Mouse (Mus musculus) gastrocnemius, postnatal 14 days (tissue): ENCODE data around the gene Ift88. TPM values are rescaled to one million over a fixed set of nuclear protein-coding genes. Genes with fewer than 3 reads are reported as not detected.

Source experiments
- DNase-seq: peaks from one replicate; pipeline ENCODE4 v3.0.0; 2021; ENCODE audit warnings: mixed read lengths
- intact Hi-C: fragments of 180-260 bp; cut with DNase I; formaldehyde crosslinking; loops from one replicate; pipeline ENCODE4 v1.15.1; 2025; ENCODE audit warnings: low total_unique reads
- total RNA-seq, 2 experiments: library from RNA; stranded (reverse); gene quantifications; 2 replicates each; pipeline ENCODE4 v1.2.3; 2021

Gene Ift88
- total RNA-seq, 2 experiments from 2014 or later: 3.3 to 4.6 TPM

- DNase-seq: no peak
- intact Hi-C loops: loop anchor here (10.0 kb wide), 1 partner anchor 102 kb away; the partner anchor contains the start of gene Ift88
Measured at GRCm38 (mm10) chr14:57527122-57527521, 103.3 kb downstream of the Ift88 start.

- intact Hi-C loops: loop anchor here (10.0 kb wide), 1 partner anchor 103 kb away; the partner anchor contains the start of gene Ift88
- no peak for DNase-seq
Measured at GRCm38 (mm10) chr14:57527598-57527997, 103.7 kb downstream of the Ift88 start.

- peak; percentile 54 for DNase-seq
- intact Hi-C loops: loop anchor here (10.0 kb wide), 1 partner anchor 104 kb away; the partner anchor contains the start of gene Ift88
Measured at GRCm38 (mm10) chr14:57529086-57529785, 105.4 kb downstream of the Ift88 start.

- intact Hi-C loops: loop anchor here (10.0 kb wide), 1 partner anchor 105 kb away; the partner anchor contains the start of gene Ift88
- DNase-seq: no peak
Measured at GRCm38 (mm10) chr14:57529786-57530515, 106.1 kb downstream of the Ift88 start.

GRCm38 (mm10) chr14:57532577-57532976 lies 108.7 kb downstream of the Ift88 start:
- DNase-seq: no peak
- intact Hi-C loops: no loop called here

GRCm38 (mm10) chr14:57533214-57533613 lies 109.4 kb downstream of the Ift88 start:
- DNase-seq: peak; percentile 69

GRCm38 (mm10) chr14:57533841-57534240 lies 110.0 kb downstream of the Ift88 start:
- no peak for DNase-seq
- intact Hi-C loops: no loop called here

More at GRCm38 (mm10) chr14:57533214-57533613, 109.4 kb downstream of the Ift88 start:
- intact Hi-C loops: no loop called here

- DNase-seq: no peak
Measured at GRCm38 (mm10) chr14:57534346-57534745, 110.5 kb downstream of the Ift88 start.

GRCm38 (mm10) chr14:57534961-57535360 lies 111.1 kb downstream of the Ift88 start:
- intact Hi-C loops: loop anchor here (5.0 kb wide), 1 partner anchor 82 kb away; no protein-coding TSS in a partner anchor
- DNase-seq: peak; percentile 82

More at GRCm38 (mm10) chr14:57534346-57534745, 110.5 kb downstream of the Ift88 start:
- intact Hi-C loops: no loop called here

GRCm38 (mm10) chr14:57535646-57536045 lies 111.8 kb downstream of the Ift88 start:
- DNase-seq: no peak

GRCm38 (mm10) chr14:57536820-57537219 lies 113.0 kb downstream of the Ift88 start:
- intact Hi-C loops: loop anchor here (5.0 kb wide), 1 partner anchor 80 kb away; no protein-coding TSS in a partner anchor
- no peak for DNase-seq

More at GRCm38 (mm10) chr14:57535646-57536045, 111.8 kb downstream of the Ift88 start:
- intact Hi-C loops: loop anchor here (5.0 kb wide), 1 partner anchor 82 kb away; no protein-coding TSS in a partner anchor

- DNase-seq: peak; percentile 23
- intact Hi-C loops: loop anchor here (5.0 kb wide), 1 partner anchor 80 kb away; no protein-coding TSS in a partner anchor
Measured at GRCm38 (mm10) chr14:57537261-57538015, 113.6 kb downstream of the Ift88 start.

GRCm38 (mm10) chr14:57540683-57541082 lies 116.8 kb downstream of the Ift88 start:
- intact Hi-C loops: no loop called here

GRCm38 (mm10) chr14:57542231-57542630 lies 118.4 kb downstream of the Ift88 start:
- DNase-seq: no peak
- intact Hi-C loops: no loop called here

More at GRCm38 (mm10) chr14:57540683-57541082, 116.8 kb downstream of the Ift88 start:
- no peak for DNase-seq

- intact Hi-C loops: no loop called here
- no peak for DNase-seq
Measured at GRCm38 (mm10) chr14:57543420-57544039, 119.7 kb downstream of the Ift88 start.

- no peak for DNase-seq
- intact Hi-C loops: no loop called here
Measured at GRCm38 (mm10) chr14:57545526-57545925, 121.7 kb downstream of the Ift88 start.

- intact Hi-C loops: no loop called here
- no peak for DNase-seq
Measured at GRCm38 (mm10) chr14:57546131-57546530, 122.3 kb downstream of the Ift88 start.

- DNase-seq: no peak
- intact Hi-C loops: no loop called here
Measured at GRCm38 (mm10) chr14:57546557-57547021, 122.7 kb downstream of the Ift88 start.

GRCm38 (mm10) chr14:57547062-57547461 lies 123.2 kb downstream of the Ift88 start:
- no peak for DNase-seq
- intact Hi-C loops: no loop called here
